Mouse (Mus musculus) cerebellum, adult 9-10 months (tissue): ENCODE data around the gene Teddm1b.
"Not testable (repeated sequence)": the region's sequence is repeated elsewhere in the genome, so short reads cannot be mapped to it uniquely, and the experiment has no call there.

Experiments
- DNase-seq: peaks from one replicate; pipeline ENCODE4 v3.0.0; 2022

The Teddm1b gene

GRCm38 (mm10) chr1:153874045-153874444, at the start of gene Teddm1b:
TSS of gene Teddm1b (plus strand) at chr1:153874345.
- DNase-seq: no peak

DNA sequence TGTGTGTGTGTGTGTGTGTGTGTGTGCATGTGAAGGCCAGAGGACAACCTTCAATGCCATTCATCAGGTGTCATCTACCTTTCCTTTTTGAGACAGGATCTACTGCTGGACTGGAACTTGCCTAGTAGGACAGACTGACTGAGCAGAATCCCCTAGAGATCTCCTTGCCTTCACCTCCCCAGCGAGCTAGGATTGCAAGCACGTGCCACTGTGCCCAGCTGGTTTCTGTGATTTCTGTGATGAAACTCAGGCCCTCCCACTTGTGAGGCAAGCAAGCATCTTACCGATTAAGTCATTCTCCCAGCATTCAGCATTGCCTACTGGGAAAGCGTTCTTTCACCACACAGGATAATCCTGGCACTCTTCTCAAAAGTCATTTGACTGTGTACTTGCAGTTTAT, 43.4 kb upstream of the Teddm1b start:
- DNase-seq: no peak

- no peak for DNase-seq
These were observed 38.1 kb upstream of the Teddm1b start for GRCm38 (mm10) chr1:153836036-153836435.

- no peak for DNase-seq
These were observed 31.9 kb upstream of the Teddm1b start for GRCm38 (mm10) chr1:153842121-153842740.

DNA sequence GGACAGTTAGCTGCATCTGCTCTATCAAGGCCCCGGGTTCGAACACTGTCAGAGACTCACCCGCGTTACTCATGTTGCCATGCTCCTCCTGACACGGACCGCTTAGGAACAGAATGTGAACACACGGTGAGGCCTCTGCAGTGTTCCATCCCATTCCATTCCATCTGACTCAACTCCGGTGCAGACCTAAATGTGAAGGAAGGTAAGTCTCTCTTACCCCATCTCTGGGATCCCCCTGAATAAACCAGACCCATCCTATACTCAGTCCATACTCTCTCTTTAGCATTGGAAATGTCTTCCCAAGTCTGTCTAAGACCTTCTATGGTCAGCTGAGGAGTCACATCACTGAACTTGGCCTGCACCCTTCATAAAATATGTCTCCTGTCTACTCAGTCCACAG, 30.1 kb upstream of the Teddm1b start, which contains the start of gene Rgsl1:
TSS of gene Rgsl1 (minus strand) at position 101 of the 400 bp plus-strand sequence.
- no peak for DNase-seq

DNA sequence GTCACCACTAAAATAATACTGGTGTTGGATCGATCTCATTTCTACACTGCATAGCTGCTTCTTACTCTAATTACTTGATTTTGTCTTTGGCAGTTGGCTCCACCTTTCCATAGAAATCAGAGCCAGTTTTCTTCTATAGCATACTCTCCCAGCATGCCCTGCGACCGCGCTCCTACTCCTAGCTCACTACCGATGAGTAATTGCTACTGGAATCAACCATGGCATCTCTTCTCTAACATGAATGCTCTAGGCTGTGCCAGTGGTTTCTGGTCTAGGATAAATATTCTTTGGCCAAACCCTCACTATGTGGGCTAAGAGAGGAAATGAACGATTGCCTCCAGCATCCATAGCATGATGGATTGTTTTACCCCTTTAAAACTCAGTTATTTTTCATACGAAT, 27.7 kb upstream of the Teddm1b start:
- no peak for DNase-seq

GRCm38 (mm10) chr1:153846867-153847266, 27.3 kb upstream of the Teddm1b start:
- DNase-seq: peak; percentile 6

DNA sequence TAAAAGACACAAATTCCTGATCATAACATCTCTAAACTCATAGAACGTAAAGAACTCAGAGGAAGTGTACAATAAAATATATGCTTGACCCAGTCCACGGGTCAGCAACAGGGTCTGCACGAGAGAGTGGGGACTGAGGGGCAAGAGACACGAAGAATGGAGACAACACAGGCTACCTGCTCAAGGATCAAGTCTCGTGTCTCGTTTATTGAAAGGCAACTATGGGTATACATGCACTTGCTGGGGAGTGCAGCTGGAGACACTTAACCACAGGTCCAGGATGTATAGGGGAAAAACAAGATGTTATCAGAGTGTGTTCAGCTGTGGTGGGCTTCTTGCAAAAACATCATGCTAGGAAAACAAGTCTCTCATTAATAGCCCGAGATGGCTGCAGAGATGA, 21.4 kb upstream of the Teddm1b start:
- DNase-seq: not testable (repeated sequence)

- DNase-seq: no peak
These were observed 18.2 kb upstream of the Teddm1b start for GRCm38 (mm10) chr1:153855946-153856345.

GRCm38 (mm10) chr1:153880391-153880790, 6.2 kb downstream of the Teddm1b start:
- not testable (repeated sequence) for DNase-seq

DNA sequence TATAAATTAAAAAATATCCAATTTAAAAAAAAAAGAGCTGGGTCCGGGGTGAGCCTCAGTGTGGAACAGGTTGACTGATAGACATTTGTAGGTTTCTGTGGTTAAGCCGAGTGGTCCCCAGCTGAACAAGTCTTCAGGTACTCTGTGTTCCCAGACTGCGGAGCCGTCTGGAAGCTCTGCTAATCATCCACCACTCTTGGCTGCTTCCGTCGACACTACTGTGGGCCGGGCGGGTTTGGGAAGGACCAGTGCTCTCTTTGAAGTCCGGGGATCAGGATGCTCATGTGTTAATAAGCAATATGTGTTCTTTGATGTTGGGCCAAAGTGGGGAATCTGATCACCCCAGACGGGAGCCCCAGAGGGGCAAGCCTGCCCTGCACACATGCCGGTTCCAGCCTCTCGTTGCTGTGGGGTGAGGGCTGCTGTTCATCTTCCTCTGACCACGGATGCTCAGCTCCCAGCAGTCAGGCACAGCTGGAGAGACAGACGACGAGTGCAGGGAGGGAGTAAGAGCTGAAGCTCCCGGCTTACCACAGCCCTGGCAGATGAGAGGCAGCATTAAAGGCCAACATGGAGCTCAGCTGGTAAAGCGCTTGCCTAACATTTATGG, 12.0 kb downstream of the Teddm1b start:
- DNase-seq: no peak

DNA sequence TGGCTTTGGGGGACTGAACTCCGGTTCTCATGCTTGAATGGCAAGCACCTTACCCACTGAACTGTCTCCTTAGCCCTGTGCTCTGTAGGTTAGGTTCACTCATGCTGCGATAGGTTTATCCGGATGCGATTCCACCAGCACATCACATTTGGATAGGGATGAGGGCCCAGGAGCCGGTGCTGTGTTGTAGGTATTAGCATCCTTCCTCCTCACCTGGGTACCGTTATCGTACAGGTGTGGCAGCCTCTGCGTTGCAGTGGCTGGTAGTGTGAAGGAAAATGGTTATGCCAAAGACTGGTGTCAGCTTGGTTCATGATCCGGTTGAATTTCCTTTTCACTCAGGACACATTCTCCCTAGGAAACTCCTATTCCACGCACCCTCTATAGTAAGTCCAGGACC, 16.0 kb downstream of the Teddm1b start:
- DNase-seq: no peak

DNA sequence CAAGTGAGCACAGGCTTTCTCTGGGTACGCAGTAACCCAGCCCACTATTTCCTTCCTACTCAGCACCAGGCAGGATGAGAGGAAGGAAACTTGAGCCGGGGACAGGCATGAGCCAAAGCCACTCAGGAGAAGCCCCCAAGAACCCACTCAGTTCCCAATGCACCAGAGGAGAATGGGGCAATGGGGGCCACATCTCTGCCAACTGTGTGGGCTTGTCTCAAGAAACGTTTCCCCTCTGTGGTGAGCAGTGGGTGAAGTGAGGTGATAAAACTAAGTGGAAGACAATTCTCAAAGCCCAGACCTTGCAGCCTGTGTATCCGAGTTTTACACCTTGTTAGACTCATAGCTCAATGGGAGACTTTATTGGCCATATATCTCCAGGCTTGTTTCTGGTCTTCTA, 17.3 kb downstream of the Teddm1b start, which contains the start of gene Teddm1a:
TSS of gene Teddm1a (plus strand) at position 301 of the 400 bp plus-strand sequence.
- no peak for DNase-seq

DNA sequence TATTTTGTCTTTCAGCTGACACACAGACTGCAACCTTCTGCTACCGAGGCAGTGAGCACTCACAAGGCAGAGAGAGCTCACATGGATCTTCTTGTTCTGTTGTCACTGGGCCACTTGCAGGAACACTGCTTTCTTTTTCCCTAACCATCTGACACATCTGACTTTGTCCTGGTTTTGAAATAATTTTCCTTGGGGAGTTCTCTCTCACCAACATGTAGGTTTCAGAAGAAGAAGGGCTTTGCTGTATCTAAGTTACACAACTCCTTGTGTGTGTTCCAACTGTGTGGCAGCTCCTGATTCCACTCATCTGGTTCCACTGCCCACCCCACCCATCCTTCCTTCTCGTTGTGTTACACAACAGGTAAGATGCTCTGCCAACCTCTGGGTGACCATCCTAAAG, 19.6 kb downstream of the Teddm1b start:
- no peak for DNase-seq

DNA sequence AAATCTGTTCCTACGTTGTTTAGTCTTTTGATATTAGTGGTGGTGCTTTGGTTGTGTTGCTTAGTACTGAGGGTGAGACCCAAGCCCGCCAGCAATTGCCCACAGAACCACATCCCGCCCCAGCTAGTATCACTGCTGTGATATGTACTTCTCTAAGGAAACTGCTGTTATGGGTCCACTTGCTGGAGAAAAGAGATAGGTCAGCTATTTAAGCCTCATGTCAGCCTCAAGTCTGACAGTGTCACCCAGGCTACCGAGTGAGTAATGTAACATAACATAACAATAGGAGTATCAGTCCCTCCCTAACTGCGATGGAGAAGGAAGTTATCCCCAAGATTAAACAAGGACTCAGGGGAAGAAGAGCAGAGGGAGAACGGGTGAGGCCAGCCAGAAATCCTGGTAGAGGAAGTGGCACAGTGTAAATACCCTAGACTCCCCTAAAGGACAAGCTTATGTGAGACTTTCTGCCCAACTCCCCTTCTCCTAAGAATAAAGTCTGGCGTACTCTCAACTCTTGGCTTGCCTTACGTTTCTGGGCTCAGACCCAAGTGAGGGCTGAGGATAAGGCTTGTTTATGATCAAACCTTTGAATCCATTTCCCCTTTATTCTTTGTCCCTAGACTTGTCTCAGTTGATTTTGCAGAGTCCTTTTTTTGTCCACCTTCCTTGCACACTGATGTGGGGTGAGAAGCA, 20.2 kb downstream of the Teddm1b start:
- DNase-seq: no peak

DNA sequence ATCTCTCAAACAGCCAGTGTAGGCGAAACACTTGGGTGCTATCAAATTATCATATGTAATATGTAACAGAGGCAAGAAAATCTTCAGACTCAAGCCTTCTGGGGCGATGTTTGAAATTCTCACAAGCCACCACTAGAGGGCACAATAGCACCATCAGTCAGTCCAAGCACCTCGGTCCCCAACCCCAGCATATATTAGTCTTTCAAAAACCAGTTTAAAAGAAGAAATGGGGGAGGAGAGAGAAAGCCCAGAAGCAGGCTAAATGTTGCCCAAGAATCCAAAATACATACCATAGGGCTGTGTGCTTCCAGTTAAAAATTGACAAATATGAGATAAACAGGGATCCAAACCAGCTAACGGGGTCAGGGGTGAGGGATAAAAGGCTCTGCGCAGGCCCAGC, 20.8 kb downstream of the Teddm1b start:
- DNase-seq: peak; percentile 80

- no peak for DNase-seq
These were observed 23.1 kb downstream of the Teddm1b start for GRCm38 (mm10) chr1:153897196-153897595.

- DNase-seq: peak; percentile 33
These were observed 25.0 kb downstream of the Teddm1b start for GRCm38 (mm10) chr1:153898989-153899730.

DNA sequence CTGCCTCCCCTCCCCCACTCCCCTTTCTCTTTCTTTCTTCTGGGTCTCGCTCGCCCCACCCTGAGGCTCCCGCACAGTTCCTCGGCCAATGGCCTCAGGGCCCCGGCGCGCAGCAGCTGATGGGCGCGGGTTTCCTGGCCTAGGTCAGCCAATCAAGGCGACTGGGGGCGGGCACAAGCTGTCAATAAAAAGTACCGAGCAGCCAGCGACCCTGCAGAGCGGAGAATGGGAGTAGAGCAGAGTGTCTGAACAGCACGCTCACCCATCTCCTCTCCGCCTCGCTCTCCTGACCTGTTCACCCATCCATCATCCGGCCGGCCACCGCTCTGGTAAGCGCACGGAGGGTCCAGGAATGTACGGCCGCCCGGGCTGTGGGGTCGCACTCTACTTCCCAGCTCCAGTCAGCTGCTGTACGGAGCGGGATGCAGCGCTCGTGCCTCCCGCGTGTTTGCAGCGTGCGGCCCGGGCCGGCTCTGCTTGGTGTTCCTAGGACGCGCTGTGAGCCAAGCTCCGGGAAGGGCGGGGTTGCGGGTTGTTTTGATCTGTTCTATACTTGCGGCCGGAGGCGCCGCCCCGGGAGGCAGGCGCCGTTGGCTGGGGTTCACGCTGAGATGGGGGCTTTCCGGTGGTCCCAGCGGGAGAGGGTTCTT, 25.7 kb downstream of the Teddm1b start, which contains the start of the genes Glul and Teddm2:
TSS of gene Glul (plus strand) at position 214 of the 650 bp plus-strand sequence.
TSS of gene Teddm2 (minus strand) at position 498 of the 650 bp plus-strand sequence.
- DNase-seq: peak; percentile 96

- DNase-seq: peak; percentile 58
These were observed 26.2 kb downstream of the Teddm1b start for GRCm38 (mm10) chr1:153900381-153900780.

DNA sequence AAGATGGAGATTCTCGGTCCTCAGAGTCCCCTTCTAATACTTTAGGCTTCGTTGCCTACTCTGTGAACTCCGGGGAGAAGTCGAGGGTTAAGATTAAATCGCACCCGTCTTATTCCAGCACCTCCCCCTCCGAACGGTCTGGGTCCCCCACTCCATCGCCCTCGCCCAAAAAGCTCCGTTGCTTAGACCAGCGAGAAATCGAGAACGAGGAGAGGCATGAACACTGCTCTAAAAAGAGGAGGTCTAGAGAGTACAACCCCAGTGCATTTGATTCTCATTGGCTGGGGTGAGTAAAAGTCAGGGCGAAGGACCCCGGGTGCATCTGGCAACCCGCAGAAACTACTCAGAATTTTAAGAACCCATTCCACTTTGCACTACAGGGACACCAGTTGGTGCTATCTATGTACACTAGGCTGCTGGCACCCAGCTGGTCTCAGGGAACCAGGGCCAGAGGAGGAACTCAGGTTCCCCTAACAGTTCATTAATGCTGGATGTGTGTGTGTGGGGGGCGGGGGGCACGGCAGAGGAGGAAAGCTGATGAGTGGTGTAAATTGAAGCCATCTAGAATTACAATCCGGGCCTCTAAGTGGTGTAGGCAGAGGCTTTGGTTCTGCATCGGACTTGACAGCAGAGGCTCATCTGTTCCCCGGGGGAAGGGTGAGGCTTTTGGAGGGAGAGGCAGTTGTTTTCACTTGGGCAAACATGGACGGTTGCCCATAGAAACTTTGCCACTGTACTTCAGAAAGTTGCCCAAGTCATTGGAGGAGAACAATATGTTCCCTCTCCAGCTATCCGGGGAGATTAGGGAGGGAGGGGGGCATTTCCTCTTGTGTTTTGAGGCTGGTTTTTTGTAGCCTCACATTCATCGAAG, 26.9 kb downstream of the Teddm1b start:
- peak; percentile 21 for DNase-seq

DNA sequence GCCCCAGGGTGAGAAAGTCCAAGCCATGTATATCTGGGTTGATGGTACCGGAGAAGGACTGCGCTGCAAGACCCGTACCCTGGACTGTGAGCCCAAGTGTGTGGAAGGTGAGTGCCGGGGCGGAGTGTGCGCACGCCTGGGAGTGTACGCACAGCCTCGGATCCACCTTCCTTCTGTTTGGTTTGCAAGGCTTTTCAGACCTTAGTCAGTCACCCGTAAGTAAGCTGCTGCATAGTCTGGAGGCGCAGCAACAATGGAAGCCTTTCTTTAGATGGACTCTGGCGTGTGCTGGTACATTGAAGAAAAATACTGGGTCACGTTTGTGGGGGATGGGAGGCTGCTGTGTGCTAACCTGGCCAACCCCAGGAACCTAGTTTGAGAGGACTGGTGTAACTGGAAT, 28.9 kb downstream of the Teddm1b start:
- no peak for DNase-seq
